Comparison of ENCODE assay signal across 9 mouse cellular contexts in genomic region chr6:100709483-100709882, GRCm38 (mm10). TPM values are rescaled to one million over a fixed set of nuclear protein-coding genes. Genes with fewer than 3 reads are reported as not detected.
DNase-seq lines count a peak whose midpoint lies in the region; ATAC-seq lines count a peak whose summit lies in the region.
"Had no signal": no experiment of that assay in that cellular context is flagged by ENCODE, and none has a peak within 500 bp of the region (broad histone marks: within the 10 kb centered on the region; RNA-seq: fewer than 3 reads in every experiment).

No protein-coding gene starts in this region.

- H3K9me3 ChIP-seq in heart, embryonic 10.5 days = no peaks in the 10 kb centered on the region
- H3K9me3 ChIP-seq: midbrain, embryonic 12.5 days had no signal

- DNase-seq in heart, adult 11 months = peak; percentile 97
- DNase-seq in heart, embryonic 10.5 days (ENCODE audit: low spot score) = no peak
- DNase-seq in A20 (ENCODE audit: low read depth, low spot score) = peak; percentile 20
- DNase-seq in adrenal gland, postnatal 14 days = peak; percentile 68
- DNase-seq in heart, postnatal 14 days = peak; percentile 47 to 54
- DNase-seq in kidney, postnatal 4 days = peak; percentile 74 to 85
- DNase-seq in spleen, adult 18-20 months = no peak

- intact Hi-C loops in heart, postnatal 14 days (cut with DNase I) = no loop called here

- peaks cover 15% of the 10 kb centered on the region for H3K27me3 ChIP-seq in heart, embryonic 10.5 days (ENCODE audit: insufficient read depth, poor library complexity, severe bottlenecking)

- no peak overlapping the region for H3K27ac ChIP-seq in heart, embryonic 10.5 days
- H3K27ac ChIP-seq: midbrain, embryonic 12.5 days had no signal

- no peak for ATAC-seq in megakaryocyte-erythroid progenitor cell, adult 5-6 weeks (replicated peaks; ENCODE audit: low FRiP score, low TSS enrichment, poor library complexity, severe bottlenecking)

- H3K4me3 ChIP-seq in heart, embryonic 10.5 days = no peak overlapping the region
- H3K4me3 ChIP-seq: midbrain, embryonic 12.5 days had no signal

- peaks cover 11% of the 10 kb centered on the region; the same call in 1 of the 2 replicates for H3K4me1 ChIP-seq in heart, embryonic 10.5 days

- 38% methylated on average over 7 of the region's 7 CpGs for WGBS in heart, embryonic 10.5 days

- no peaks in the 10 kb centered on the region for H3K36me3 ChIP-seq in heart, embryonic 10.5 days
- H3K36me3 ChIP-seq: midbrain, embryonic 12.5 days had no signal

RNA-seq across cellular contexts. Expression of gene Gxylt2, which starts 4.9 kb away (rescaled TPM):
- 0.74 and 1.3 TPM in 2 replicates for polyA plus RNA-seq in heart, embryonic 10.5 days (2016; fragmentation: Nextera tagmentation; extraction: Ambion mirVana)
- total RNA-seq in adrenal gland, postnatal 14 days (2021) = 0.85 and 2.2 TPM in 2 replicates
- total RNA-seq in heart, postnatal 14 days (2021) = 1 to 10 TPM; 6.2 to 7.4 TPM
- total RNA-seq in megakaryocyte-erythroid progenitor cell, adult 5-6 weeks (2014; fragmentation: Nextera tagmentation) = not detected in 2 replicates
- not detected in 2 replicates for total RNA-seq in megakaryocyte-erythroid progenitor cell, adult 5-6 weeks (2017)

RNA-seq across cellular contexts. Expression of gene Shq1, which starts 38.5 kb away (rescaled TPM):
- 15.4 and 17.8 TPM in 2 replicates for polyA plus RNA-seq in heart, embryonic 10.5 days (2016; fragmentation: Nextera tagmentation; extraction: Ambion mirVana)
- 8.3 and 8.4 TPM in 2 replicates for total RNA-seq in adrenal gland, postnatal 14 days (2021)
- 1 to 10 TPM; 2.7 to 3.7 TPM for total RNA-seq in heart, postnatal 14 days (2021)
- 13.0 and 20.7 TPM in 2 replicates for total RNA-seq in megakaryocyte-erythroid progenitor cell, adult 5-6 weeks (2014; fragmentation: Nextera tagmentation)
- 15.1 and 18.4 TPM in 2 replicates for total RNA-seq in megakaryocyte-erythroid progenitor cell, adult 5-6 weeks (2017)

Comparison
In these comparisons a context has a peak if more than half of its experiments do, and no peak if none do; other contexts are left out.
1. DNase-seq: peak in heart, adult 11 months (single experiment), A20 (single experiment), adrenal gland, postnatal 14 days (single experiment), heart, postnatal 14 days (2 of 2) and kidney, postnatal 4 days (2 of 2); none in heart, embryonic 10.5 days (single experiment) and spleen, adult 18-20 months (0 of 2).